Mouse (Mus musculus) neural tube, embryonic 11.5 days (tissue): Measurements from ENCODE around the gene Prdm15. TPM values are rescaled to one million over a fixed set of nuclear protein-coding genes. Genes with fewer than 3 reads are reported as not detected.

ENCODE experiments used
- ATAC-seq: fragments of 200-750 bp; cut with Nextera tagmentation; 2 replicates; pipeline ENCODE4 v1.8.0; 2017; ENCODE audit warnings: moderate number of reproducible peaks, mild to moderate bottlenecking, moderate TSS enrichment, moderate library complexity; ENCODE audit not compliant: insufficient read depth, low FRiP score, low TSS enrichment
- DNase-seq: peaks from one replicate; pipeline ENCODE4 v3.0.0-alpha.2; 2015; ENCODE audit warnings: low spot score
- H3K27ac ChIP-seq: fragments of 300-500 bp; sonication (generic); 2 replicates; pipeline ENCODE4 v1.5.1; 2014; ENCODE audit warnings: low read depth, mild to moderate bottlenecking, low read length
- H3K27me3 ChIP-seq: fragments of 300-500 bp; sonication (generic); 2 replicates; pipeline ENCODE4 v1.6.1; 2014; ENCODE audit warnings: mild to moderate bottlenecking, low read length, mixed read lengths; ENCODE audit not compliant: control insufficient read depth, insufficient read depth
- H3K36me3 ChIP-seq: fragments of 300-500 bp; sonication (generic); 2 replicates; pipeline ENCODE4 v1.6.1; 2014; ENCODE audit warnings: mild to moderate bottlenecking, low read length, moderate library complexity, mixed read lengths; ENCODE audit not compliant: control insufficient read depth, insufficient read depth
- H3K4me1 ChIP-seq: fragments of 300-500 bp; sonication (generic); 2 replicates; pipeline ENCODE4 v1.6.1; 2014; ENCODE audit warnings: low read length, mixed read lengths; ENCODE audit not compliant: control insufficient read depth, insufficient read depth
- H3K4me2 ChIP-seq: fragments of 300-500 bp; sonication (generic); 2 replicates; pipeline ENCODE4 v1.6.1; 2014; ENCODE audit warnings: low read depth, mild to moderate bottlenecking, moderate library complexity
- H3K4me3 ChIP-seq: fragments of 300-500 bp; sonication (generic); 2 replicates; pipeline ENCODE4 v1.5.1; 2014; ENCODE audit warnings: low read depth, low read length
- H3K9ac ChIP-seq: fragments of 300-500 bp; sonication (generic); 2 replicates; pipeline ENCODE4 v1.6.1; 2014; ENCODE audit warnings: mild to moderate bottlenecking, low read length
- H3K9me3 ChIP-seq: fragments of 300-500 bp; sonication (generic); 2 replicates; pipeline ENCODE4 v1.6.1; 2016; ENCODE audit warnings: low read length; ENCODE audit not compliant: control insufficient read depth
- WGBS: fragments of 180-500 bp; shearing (Covaris S2); extraction: QIAGEN DNeasy Blood & Tissue Kit; methylation state at CpG from one replicate; pipeline ENCODE4 v1.1.7; 2014; 5-methylcytosine and 5-hydroxymethylcytosine counted together
- polyA plus RNA-seq: library from polyadenylated mRNA; unstranded; fragments of >200 nt; fragmentation: Nextera tagmentation; extraction: Ambion mirVana; gene quantifications from 2 replicates; pipeline ENCODE4 v1.2.1, GENCODE M21; 2014

The Prdm15 gene
- polyA plus RNA-seq, 1 experiment from 2014 or later = 14.0 TPM

- 85% methylated on average over 3 of the region's 3 CpGs for WGBS
- no peaks in the 10 kb centered on the region for H3K4me1 ChIP-seq
- no peak overlapping the region for H3K4me2 ChIP-seq
- ATAC-seq = no peak
- no peaks in the 10 kb centered on the region for H3K27me3 ChIP-seq
- no peak overlapping the region for H3K9ac ChIP-seq
- H3K36me3 ChIP-seq = peaks cover 12% of the 10 kb centered on the region
- H3K27ac ChIP-seq = no peak overlapping the region
- no peak overlapping the region for H3K4me3 ChIP-seq
- no peaks in the 10 kb centered on the region for H3K9me3 ChIP-seq
- DNase-seq = no peak
Observed at GRCm38 (mm10) chr16:97832154-97832553, 19.5 kb downstream of the Prdm15 start.

GRCm38 (mm10) chr16:97828207-97828606 is 23.4 kb downstream of the Prdm15 start:
- H3K27me3 ChIP-seq = no peaks in the 10 kb centered on the region

GRCm38 (mm10) chr16:97823311-97824007 is 28.2 kb downstream of the Prdm15 start:
- 96% methylated on average over 6 of the region's 6 CpGs for WGBS
- H3K4me3 ChIP-seq = no peak overlapping the region
- DNase-seq = no peak
- H3K27me3 ChIP-seq = no peaks in the 10 kb centered on the region
- H3K27ac ChIP-seq = no peak overlapping the region
- H3K9ac ChIP-seq = no peak overlapping the region
- ATAC-seq = no peak
- no peak overlapping the region for H3K4me2 ChIP-seq
- H3K9me3 ChIP-seq = no peaks in the 10 kb centered on the region
- no peaks in the 10 kb centered on the region for H3K4me1 ChIP-seq
- H3K36me3 ChIP-seq = peaks cover 12% of the 10 kb centered on the region

More at GRCm38 (mm10) chr16:97828207-97828606, 23.4 kb downstream of the Prdm15 start:
- Histone ChIP-seq H3K9me3 (no peaks in the 10 kb centered on the region), H3K27ac (no peak overlapping the region), H3K9ac (no peak overlapping the region), H3K4me1 (no peaks in the 10 kb centered on the region), H3K4me3 (no peak overlapping the region), H3K36me3 (peaks cover 7% of the 10 kb centered on the region), H3K4me2 (no peak overlapping the region)
- no peak for ATAC-seq
- 94% methylated on average over 1 of the region's 1 CpGs for WGBS
- no peak for DNase-seq

- Histone ChIP-seq H3K4me3 (no peak overlapping the region), H3K9ac (no peak overlapping the region), H3K36me3 (peaks cover 20% of the 10 kb centered on the region), H3K9me3 (no peaks in the 10 kb centered on the region), H3K27me3 (no peaks in the 10 kb centered on the region), H3K27ac (no peak overlapping the region), H3K4me1 (no peaks in the 10 kb centered on the region), H3K4me2 (no peak overlapping the region)
- ATAC-seq = no peak
- WGBS = 84% methylated on average over 4 of the region's 4 CpGs
- DNase-seq = no peak
Observed at GRCm38 (mm10) chr16:97819532-97819931, 32.1 kb downstream of the Prdm15 start.

- H3K36me3 ChIP-seq = peaks cover 24% of the 10 kb centered on the region
- no peaks in the 10 kb centered on the region for H3K9me3 ChIP-seq
- no peaks in the 10 kb centered on the region for H3K4me1 ChIP-seq
- no peak overlapping the region for H3K4me3 ChIP-seq
- ATAC-seq (no peak), DNase-seq (no peak)
- no peaks in the 10 kb centered on the region for H3K27me3 ChIP-seq
- no peak overlapping the region for H3K27ac ChIP-seq
- H3K4me2 ChIP-seq = no peak overlapping the region
- H3K9ac ChIP-seq = no peak overlapping the region
- WGBS = 92% methylated on average over 1 of the region's 1 CpGs
Observed at GRCm38 (mm10) chr16:97817414-97817813, 34.2 kb downstream of the Prdm15 start.

GRCm38 (mm10) chr16:97815269-97815668 is 36.4 kb downstream of the Prdm15 start:
- DNase-seq (no peak), ATAC-seq (no peak)
- no peaks in the 10 kb centered on the region for H3K27me3 ChIP-seq
- no peak overlapping the region for H3K4me3 ChIP-seq
- H3K9me3 ChIP-seq = no peaks in the 10 kb centered on the region
- no peak overlapping the region for H3K27ac ChIP-seq
- no peak overlapping the region for H3K4me2 ChIP-seq
- peaks cover 32% of the 10 kb centered on the region for H3K36me3 ChIP-seq
- WGBS = 87% methylated on average over 5 of the region's 5 CpGs
- H3K9ac ChIP-seq = no peak overlapping the region
- no peaks in the 10 kb centered on the region for H3K4me1 ChIP-seq

- no peak overlapping the region for H3K4me2 ChIP-seq
- H3K9me3 ChIP-seq = no peaks in the 10 kb centered on the region
- H3K9ac ChIP-seq = no peak overlapping the region
- H3K27me3 ChIP-seq = no peaks in the 10 kb centered on the region
- WGBS = 95% methylated on average over 2 of the region's 2 CpGs
- H3K4me1 ChIP-seq = no peaks in the 10 kb centered on the region
- no peak overlapping the region for H3K4me3 ChIP-seq
- H3K36me3 ChIP-seq = peaks cover 27% of the 10 kb centered on the region
- ATAC-seq = no peak
- no peak overlapping the region for H3K27ac ChIP-seq
- no peak for DNase-seq
Observed at GRCm38 (mm10) chr16:97814060-97814459, 37.6 kb downstream of the Prdm15 start.

GRCm38 (mm10) chr16:97808881-97809280 is 42.8 kb downstream of the Prdm15 start:
- H3K9me3 ChIP-seq = no peaks in the 10 kb centered on the region
- DNase-seq (no peak), ATAC-seq (no peak)
- 93% methylated on average over 3 of the region's 3 CpGs for WGBS
- no peak overlapping the region for H3K4me3 ChIP-seq
- no peaks in the 10 kb centered on the region for H3K4me1 ChIP-seq
- H3K4me2 ChIP-seq = no peak overlapping the region
- H3K9ac ChIP-seq = no peak overlapping the region
- no peak overlapping the region for H3K27ac ChIP-seq
- H3K27me3 ChIP-seq = no peaks in the 10 kb centered on the region
- peaks cover 23% of the 10 kb centered on the region for H3K36me3 ChIP-seq

- Histone ChIP-seq H3K36me3 (peaks cover 11% of the 10 kb centered on the region), H3K9ac (no peak overlapping the region), H3K4me3 (no peak overlapping the region), H3K4me2 (no peak overlapping the region), H3K9me3 (no peaks in the 10 kb centered on the region), H3K4me1 (no peaks in the 10 kb centered on the region), H3K27me3 (no peaks in the 10 kb centered on the region), H3K27ac (no peak overlapping the region)
- WGBS = 95% methylated on average over 3 of the region's 3 CpGs
- no peak for DNase-seq
- ATAC-seq = no peak
Observed at GRCm38 (mm10) chr16:97805646-97806045, 46.0 kb downstream of the Prdm15 start.
